Mouse (Mus musculus) limb, embryonic 14.5 days (tissue): Measurements from ENCODE around the gene Poldip3. TPM values are rescaled to one million over a fixed set of nuclear protein-coding genes. Genes with fewer than 3 reads are reported as not detected.
A peak's percentile ranks its signal among the peaks of the same experiment; 100 is the strongest.

Experiments used
- ATAC-seq: fragments of 200-750 bp; cut with Nextera tagmentation; 2 replicates; pipeline ENCODE4 v1.8.0; 2017; ENCODE audit warnings: low read depth, moderate number of reproducible peaks, moderate TSS enrichment; ENCODE audit not compliant: low FRiP score
- DNase-seq: peaks from one replicate; pipeline ENCODE4 v3.0.0-alpha.2; 2015; ENCODE audit warnings: low spot score
- H3K27ac ChIP-seq: fragments of 300-500 bp; sonication (generic); replicated peaks from 2 replicates; pipeline ENCODE4 v1.5.1; 2014; ENCODE audit warnings: low read depth, mild to moderate bottlenecking, low read length, moderate library complexity, mixed read lengths
- H3K27me3 ChIP-seq: fragments of 300-500 bp; sonication (generic); 2 replicates; pipeline ENCODE4 v1.6.1; 2014; ENCODE audit warnings: low read length, mixed read lengths; ENCODE audit not compliant: control insufficient read depth, insufficient read depth
- H3K36me3 ChIP-seq: fragments of 300-500 bp; sonication (generic); 2 replicates; pipeline ENCODE4 v1.6.1; 2014; ENCODE audit warnings: mild to moderate bottlenecking, low read length, moderate library complexity, mixed read lengths; ENCODE audit not compliant: control insufficient read depth, insufficient read depth
- H3K4me1 ChIP-seq: fragments of 300-500 bp; sonication (generic); 2 replicates; pipeline ENCODE4 v1.6.1; 2014; ENCODE audit warnings: antibody characterized with exemption, low read length, mixed read lengths; ENCODE audit not compliant: control insufficient read depth, insufficient read depth
- H3K4me2 ChIP-seq: fragments of 300-500 bp; sonication (generic); replicated peaks from 2 replicates; pipeline ENCODE4 v1.6.1; 2014; ENCODE audit warnings: low read depth, mild to moderate bottlenecking, low read length, moderate library complexity; ENCODE audit not compliant: severe bottlenecking
- H3K4me3 ChIP-seq: fragments of 300-500 bp; sonication (generic); replicated peaks from 2 replicates; pipeline ENCODE4 v1.5.1; 2014; ENCODE audit warnings: low read length
- H3K9ac ChIP-seq: fragments of 300-500 bp; sonication (generic); 2 replicates; pipeline ENCODE4 v1.6.1; 2014; ENCODE audit warnings: mild to moderate bottlenecking, low read depth, low read length, moderate library complexity; ENCODE audit not compliant: severe bottlenecking
- H3K9me3 ChIP-seq: fragments of 300-500 bp; sonication (generic); 2 replicates; pipeline ENCODE4 v1.6.1; 2016; ENCODE audit warnings: low read length; ENCODE audit not compliant: control insufficient read depth
- POLR2A ChIP-seq: fragments of 200-500 bp; IDR thresholded peaks from 2 replicates; pipeline ENCODE4 v1.8.0; 2012; ENCODE audit warnings: inconsistent platforms, mild to moderate bottlenecking, moderate library complexity, borderline replicate concordance; ENCODE audit not compliant: insufficient read depth, insufficient read length; ENCODE audit errors: extremely low read depth
- WGBS: fragments of 180-500 bp; shearing (Covaris S2); extraction: QIAGEN DNeasy Blood & Tissue Kit; methylation state at CpG from one replicate; pipeline ENCODE4 v1.1.7; 2014; 5-methylcytosine and 5-hydroxymethylcytosine counted together
- polyA plus RNA-seq, 2 experiments: library from polyadenylated mRNA; depleted of rRNA in 1 of 2; stranded (reverse) in 1 of 2; unstranded in 1 of 2; fragments of >200 nt; fragmentation: Nextera tagmentation in 1 of 2; extraction: Ambion mirVana in 1 of 2; gene quantifications; 2 replicates each; pipeline versions ENCODE4 v1.2.1 to v1.2.3; 2012 to 2014

Gene Poldip3
- polyA plus RNA-seq, 2 experiments = 88.2 to 150 TPM

GRCm38 (mm10) chr15:83170956-83171659, 21.9 kb upstream of the Poldip3 start:
- 46% methylated on average over 8 of the region's 8 CpGs for WGBS
- no peaks in the 10 kb centered on the region for H3K36me3 ChIP-seq
- no peaks in the 10 kb centered on the region for H3K27me3 ChIP-seq
- H3K9ac ChIP-seq = peak overlapping the region; percentile 79
- no peak for TF ChIP-seq POLR2A
- H3K4me1 ChIP-seq = peaks cover 11% of the 10 kb centered on the region
- H3K9me3 ChIP-seq = no peaks in the 10 kb centered on the region
- no peak for ATAC-seq
- H3K4me2 ChIP-seq = peak overlapping the region; percentile 87
- H3K4me3 ChIP-seq = peak overlapping the region; percentile 87
- H3K27ac ChIP-seq = no peak overlapping the region
- DNase-seq = no peak

DNA sequence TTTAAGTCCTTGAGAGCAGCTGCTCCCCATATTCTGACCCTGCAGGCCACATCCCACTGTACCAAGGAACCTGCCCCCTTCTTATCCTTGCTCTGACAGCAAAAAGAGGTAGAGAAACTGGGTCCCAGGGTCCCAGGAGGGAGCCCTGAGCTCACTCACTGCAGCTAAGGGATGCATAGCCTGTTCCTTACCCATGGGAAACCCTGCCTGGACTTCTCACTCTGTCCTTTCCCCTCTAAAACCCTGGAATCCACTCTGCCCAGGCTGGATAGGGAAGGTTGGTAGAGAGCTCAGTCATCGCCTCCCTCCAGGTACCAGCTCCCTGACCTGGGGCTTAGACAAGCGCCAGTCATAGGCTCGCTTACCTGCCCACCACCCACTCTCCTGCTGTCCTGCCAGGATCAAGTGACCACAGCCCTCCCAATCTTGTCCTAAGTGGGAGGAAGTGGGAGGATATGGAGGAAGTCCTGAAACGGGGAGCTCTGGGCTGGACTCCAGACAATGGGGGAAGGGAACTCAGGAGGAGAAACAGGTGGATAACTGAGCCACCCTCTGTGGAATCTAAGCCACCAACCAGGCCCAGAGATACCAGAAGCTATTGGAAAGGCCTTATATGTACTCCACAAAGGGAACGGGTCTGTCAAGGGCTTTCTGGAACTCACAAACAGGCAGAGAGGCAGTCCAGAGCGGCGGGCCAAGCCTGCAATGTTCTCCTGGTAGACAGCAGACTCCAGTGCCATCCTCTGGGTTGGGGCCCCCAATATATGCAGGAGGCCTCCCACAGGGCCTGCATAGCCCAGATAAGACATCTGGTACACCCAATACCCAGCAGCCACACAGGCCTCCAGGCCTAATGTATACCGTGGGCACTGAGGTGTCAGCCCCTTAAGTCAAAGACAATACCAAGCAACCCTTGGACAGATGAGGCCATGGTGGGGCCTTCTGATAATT, 20.9 kb upstream of the Poldip3 start:
- Histone ChIP-seq H3K4me3 (no peak overlapping the region), H3K27ac (no peak overlapping the region), H3K9ac (no peak overlapping the region), H3K27me3 (no peaks in the 10 kb centered on the region), H3K36me3 (0 out of 2 replicates have a peak, but pooled peaks cover 2% of the 10 kb centered on the region), H3K9me3 (no peaks in the 10 kb centered on the region), H3K4me2 (no peak overlapping the region), H3K4me1 (peaks cover 11% of the 10 kb centered on the region)
- WGBS = 87% methylated on average over 8 of the region's 8 CpGs
- ATAC-seq (no peak), DNase-seq (no peak)
- TF ChIP-seq POLR2A = no peak

- no peak overlapping the region for H3K27ac ChIP-seq
- ATAC-seq (no peak), DNase-seq (no peak)
- no peaks in the 10 kb centered on the region for H3K9me3 ChIP-seq
- no peaks in the 10 kb centered on the region for H3K27me3 ChIP-seq
- WGBS = 72% methylated on average over 7 of the region's 7 CpGs
- no peak overlapping the region for H3K4me2 ChIP-seq
- H3K4me1 ChIP-seq = peaks cover 11% of the 10 kb centered on the region
- no peak overlapping the region for H3K4me3 ChIP-seq
- no peak for TF ChIP-seq POLR2A
- H3K9ac ChIP-seq = no peak overlapping the region
- peaks cover 6% of the 10 kb centered on the region; the same call in 1 of the 2 replicates for H3K36me3 ChIP-seq
Observed at GRCm38 (mm10) chr15:83168875-83169771, 19.9 kb upstream of the Poldip3 start.

- peaks cover 11% of the 10 kb centered on the region for H3K4me1 ChIP-seq
- TF ChIP-seq POLR2A = no peak
- 73% methylated on average over 3 of the region's 3 CpGs for WGBS
Observed at GRCm38 (mm10) chr15:83168311-83168710, 19.1 kb upstream of the Poldip3 start.

More at GRCm38 (mm10) chr15:83168311-83168710, 19.1 kb upstream of the Poldip3 start:
- ATAC-seq (no peak), DNase-seq (no peak)
- no peaks in the 10 kb centered on the region for H3K9me3 ChIP-seq
- H3K9ac ChIP-seq = no peak overlapping the region
- peaks cover 6% of the 10 kb centered on the region; the same call in 1 of the 2 replicates for H3K36me3 ChIP-seq
- H3K4me2 ChIP-seq = no peak overlapping the region
- no peak overlapping the region for H3K27ac ChIP-seq
- H3K27me3 ChIP-seq = no peaks in the 10 kb centered on the region
- H3K4me3 ChIP-seq = no peak overlapping the region
